Mouse (Mus musculus): ENCODE measurements around the gene Pnpla8. TPM values are rescaled to one million over a fixed set of nuclear protein-coding genes. Genes with fewer than 3 reads are reported as not detected.

The Pnpla8 gene
- total RNA-seq, 2 experiments from 2014 or later, result 105 to 118 TPM

DNA sequence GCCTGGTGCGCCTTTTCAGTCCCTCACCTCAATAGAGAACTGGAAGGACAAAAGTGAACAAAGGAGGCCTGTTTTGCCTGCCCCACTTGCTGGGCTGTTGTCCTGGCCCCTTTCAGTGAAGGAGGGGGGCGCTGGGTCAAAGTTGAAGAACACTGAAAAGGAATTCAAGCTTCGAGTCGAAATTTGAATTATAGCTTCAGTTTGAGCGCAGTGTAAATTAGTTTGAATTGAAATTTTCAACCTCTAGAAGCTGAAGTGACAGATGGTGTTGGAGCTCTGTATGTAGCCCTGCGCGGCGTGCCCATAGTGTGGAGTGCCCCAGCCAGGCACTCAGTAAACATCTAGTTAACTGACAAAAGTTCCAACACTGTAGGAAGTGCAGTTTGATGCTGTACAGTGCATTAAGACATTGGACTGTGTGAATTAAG is 117.0 kb downstream of the Pnpla8 start:
- no peak for DNase-seq
- intact Hi-C loops (cut with DNase I), result no loop called here

- no peak for DNase-seq
- intact Hi-C loops (cut with DNase I), result no loop called here
These were observed 122.9 kb downstream of the Pnpla8 start for GRCm38 (mm10) chr12:44344075-44344474.

- no peak for DNase-seq
- intact Hi-C loops (cut with DNase I), result no loop called here
These were observed 124.1 kb downstream of the Pnpla8 start for GRCm38 (mm10) chr12:44345251-44345650.

DNA sequence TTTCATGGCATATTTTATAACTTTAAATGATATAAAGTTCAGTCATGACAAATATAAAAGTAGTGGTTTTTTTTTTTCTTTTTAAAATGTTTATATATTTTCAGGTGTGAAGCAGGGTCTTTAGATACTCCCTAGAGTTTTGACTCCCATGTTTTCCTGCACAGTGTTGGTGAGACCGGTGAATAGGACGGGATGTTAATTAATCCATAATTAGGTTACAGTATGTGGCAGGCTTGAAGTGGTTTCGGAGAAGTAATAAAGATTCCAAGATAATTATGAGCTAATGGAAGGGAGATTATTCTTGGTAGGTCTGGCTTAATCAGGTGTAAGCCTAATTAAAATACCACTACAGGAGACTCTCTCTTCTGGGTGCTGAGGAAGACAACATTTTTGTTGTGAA is 125.0 kb downstream of the Pnpla8 start:
- DNase-seq, result no peak
- intact Hi-C loops (cut with DNase I), result no loop called here

DNA sequence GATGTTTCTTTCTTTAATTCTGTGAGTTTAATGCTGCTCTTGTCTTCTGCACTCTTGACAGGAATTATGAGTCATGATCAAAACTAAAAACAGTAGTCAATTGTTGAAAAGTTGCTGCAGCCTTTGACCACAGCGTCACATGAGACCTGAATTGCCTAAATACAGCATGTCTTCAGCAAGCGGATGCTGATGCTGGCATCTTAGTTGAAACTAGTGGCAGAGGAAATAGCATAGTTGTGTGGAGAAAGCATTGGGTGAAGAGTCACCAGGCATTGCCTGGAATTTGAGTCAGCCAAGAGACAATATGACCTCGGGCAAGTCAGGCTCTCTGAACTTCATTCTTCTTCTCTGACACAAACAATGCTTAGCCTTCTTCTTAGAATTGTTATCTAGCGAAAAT is 133.9 kb downstream of the Pnpla8 start:
- no peak for DNase-seq
- intact Hi-C loops (cut with DNase I), result no loop called here

DNA sequence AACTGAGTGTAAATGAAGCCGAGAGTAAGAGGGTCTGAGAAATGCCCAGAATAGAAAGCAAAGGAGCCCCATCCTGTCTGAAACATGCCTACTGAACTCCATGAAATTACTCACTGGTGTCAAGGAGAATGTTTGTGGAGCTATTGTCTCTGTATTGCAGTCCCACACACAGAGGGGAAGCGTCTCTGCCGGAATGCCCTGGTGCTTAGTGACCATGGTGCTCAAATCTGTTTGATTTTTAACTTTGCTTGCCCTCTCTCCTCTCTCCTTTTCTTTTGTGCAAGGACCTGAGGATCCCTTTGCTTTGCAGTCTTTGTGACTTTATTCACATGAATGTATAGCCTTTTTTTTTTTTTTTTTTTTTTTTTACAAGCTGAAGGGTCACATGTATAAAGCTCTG is 136.3 kb downstream of the Pnpla8 start:
- DNase-seq, result no peak
- intact Hi-C loops (cut with DNase I), result no loop called here

GRCm38 (mm10) chr12:44357881-44358280 is 136.7 kb downstream of the Pnpla8 start:
- intact Hi-C loops (cut with DNase I), result no loop called here

GRCm38 (mm10) chr12:44371076-44371710 is 150.0 kb downstream of the Pnpla8 start:
- intact Hi-C loops (cut with DNase I), result no loop called here
- no peak for DNase-seq

More at GRCm38 (mm10) chr12:44357881-44358280, 136.7 kb downstream of the Pnpla8 start:
- no peak for DNase-seq

Small RNAs within 50 kb of the gene (microRNA-seq; reads per million reads assigned to microRNA genes)
- 0 reads per million in 2 experiments for gene Mir5627

Other genes starting within 250 kb of the Pnpla8 start
- 10 to 100 TPM; 20.9 to 21.5 TPM for gene Dnajb9, start 11.0 kb upstream of the Pnpla8 start, total RNA-seq (2021)
- under 1 TPM; 0.25 to 0.67 TPM for gene Nrcam, start 107.5 kb downstream of the Pnpla8 start, total RNA-seq (2021)

Data from heart, postnatal 10 days (tissue).